Mouse (Mus musculus): ENCODE data around the gene Pcsk2. TPM values are rescaled to one million over a fixed set of nuclear protein-coding genes. Genes with fewer than 3 reads are reported as not detected.
A peak's percentile ranks its signal among the peaks of the same experiment; 100 is the strongest.

Pcsk2 gene
- polyA plus RNA-seq, 1 experiment from 2014 or later = 34.2 TPM

DNA sequence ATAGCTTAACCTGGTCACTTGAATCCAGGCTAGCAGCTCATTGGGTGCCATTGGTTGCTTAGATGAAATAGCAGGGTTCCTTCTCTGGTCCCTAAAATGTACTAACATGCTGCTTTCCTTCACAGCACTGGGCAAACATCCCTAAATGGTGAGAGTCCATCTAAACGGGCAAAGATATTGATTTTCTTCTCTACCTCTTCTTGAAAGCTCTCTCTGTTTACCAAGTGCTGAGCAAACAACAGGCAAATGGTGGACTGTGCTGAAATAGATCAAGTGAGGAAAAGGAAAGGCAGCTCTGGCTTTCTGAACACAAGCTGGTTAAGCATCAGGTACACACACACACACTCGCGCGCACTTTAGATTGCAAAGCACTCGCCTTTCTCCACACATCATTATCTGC is 120.8 kb downstream of the Pcsk2 start:
- H3K27ac ChIP-seq (replicated peaks; ENCODE audit: low read depth, low read length) = no peak overlapping the region
- no peaks in the 10 kb centered on the region for H3K4me1 ChIP-seq (ENCODE audit: control insufficient read depth, insufficient read depth, low read length)
- no peaks in the 10 kb centered on the region for H3K9me3 ChIP-seq (ENCODE audit: control insufficient read depth, low read length)
- H3K9ac ChIP-seq (replicated peaks; ENCODE audit: low read length) = no peak overlapping the region
- ATAC-seq (ENCODE audit: low FRiP score, low TSS enrichment) (no peak), DNase-seq (no peak)
- 94% methylated on average over 5 of the region's 5 CpGs for WGBS
- no peaks in the 10 kb centered on the region for H3K27me3 ChIP-seq (ENCODE audit: control insufficient read depth, insufficient read depth, low read length)
- no peak overlapping the region for H3K4me2 ChIP-seq (ENCODE audit: low read length)
- no peaks in the 10 kb centered on the region for H3K36me3 ChIP-seq (ENCODE audit: control insufficient read depth, insufficient read depth, low read length)
- H3K4me3 ChIP-seq (replicated peaks; ENCODE audit: low read depth, low read length) = no peak overlapping the region

DNA sequence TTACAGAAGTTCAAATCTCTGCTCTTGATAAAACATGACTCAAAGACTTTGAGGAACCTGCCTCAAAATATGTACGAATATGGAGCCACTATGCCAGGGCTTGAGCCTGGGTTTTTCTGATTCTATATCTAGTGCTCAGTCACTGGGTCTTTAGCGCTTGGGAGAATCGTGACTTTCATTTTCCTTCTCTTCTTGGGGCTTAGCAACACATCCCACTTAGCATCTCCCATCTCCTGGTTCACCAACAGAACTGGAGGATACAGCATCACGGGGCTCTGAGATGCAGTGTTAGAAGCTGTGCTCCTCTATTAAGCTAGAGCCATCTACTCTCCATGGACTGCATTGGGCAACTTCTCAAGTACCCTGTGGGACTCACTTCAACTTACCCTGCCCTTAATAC is 131.9 kb downstream of the Pcsk2 start:
- DNase-seq (no peak), ATAC-seq (ENCODE audit: low FRiP score, low TSS enrichment) (no peak)
- Histone ChIP-seq H3K4me1 (ENCODE audit: control insufficient read depth, insufficient read depth, low read length) (no peaks in the 10 kb centered on the region), H3K9ac (replicated peaks; ENCODE audit: low read length) (no peak overlapping the region), H3K4me3 (replicated peaks; ENCODE audit: low read depth, low read length) (no peak overlapping the region), H3K9me3 (ENCODE audit: control insufficient read depth, low read length) (no peaks in the 10 kb centered on the region), H3K27me3 (ENCODE audit: control insufficient read depth, insufficient read depth, low read length) (no peaks in the 10 kb centered on the region), H3K36me3 (ENCODE audit: control insufficient read depth, insufficient read depth, low read length) (no peaks in the 10 kb centered on the region), H3K4me2 (ENCODE audit: low read length) (no peak overlapping the region), H3K27ac (replicated peaks; ENCODE audit: low read depth, low read length) (no peak overlapping the region)
- WGBS = 91% methylated on average over 4 of the region's 4 CpGs

DNA sequence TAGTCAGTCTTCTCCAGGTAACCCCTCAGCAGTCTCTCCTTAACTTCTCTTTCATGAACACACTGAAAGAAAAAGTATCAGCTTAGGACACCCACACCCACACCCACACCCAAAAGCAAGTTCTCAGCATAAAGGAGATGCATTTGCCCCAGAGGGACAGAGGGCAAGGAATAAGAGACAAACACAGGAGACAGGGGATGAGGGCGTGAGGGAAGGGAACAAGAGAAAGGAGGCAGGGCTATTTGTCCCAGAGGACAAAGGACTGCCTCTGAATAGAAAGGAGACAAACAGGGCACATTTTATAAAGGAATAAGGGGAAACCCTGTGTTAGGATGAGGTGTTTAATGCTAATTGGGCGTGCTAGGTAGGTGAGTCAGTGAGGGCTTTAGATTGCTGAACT is 133.6 kb downstream of the Pcsk2 start:
- Histone ChIP-seq H3K27me3 (ENCODE audit: control insufficient read depth, insufficient read depth, low read length) (no peaks in the 10 kb centered on the region), H3K4me3 (replicated peaks; ENCODE audit: low read depth, low read length) (no peak overlapping the region), H3K4me1 (ENCODE audit: control insufficient read depth, insufficient read depth, low read length) (no peaks in the 10 kb centered on the region), H3K4me2 (ENCODE audit: low read length) (no peak overlapping the region), H3K9me3 (ENCODE audit: control insufficient read depth, low read length) (no peaks in the 10 kb centered on the region), H3K9ac (replicated peaks; ENCODE audit: low read length) (no peak overlapping the region), H3K27ac (replicated peaks; ENCODE audit: low read depth, low read length) (no peak overlapping the region), H3K36me3 (ENCODE audit: control insufficient read depth, insufficient read depth, low read length) (no peaks in the 10 kb centered on the region)
- no peak for ATAC-seq (ENCODE audit: low FRiP score, low TSS enrichment)
- DNase-seq = no peak
- WGBS = 41% methylated on average over 2 of the region's 2 CpGs

DNA sequence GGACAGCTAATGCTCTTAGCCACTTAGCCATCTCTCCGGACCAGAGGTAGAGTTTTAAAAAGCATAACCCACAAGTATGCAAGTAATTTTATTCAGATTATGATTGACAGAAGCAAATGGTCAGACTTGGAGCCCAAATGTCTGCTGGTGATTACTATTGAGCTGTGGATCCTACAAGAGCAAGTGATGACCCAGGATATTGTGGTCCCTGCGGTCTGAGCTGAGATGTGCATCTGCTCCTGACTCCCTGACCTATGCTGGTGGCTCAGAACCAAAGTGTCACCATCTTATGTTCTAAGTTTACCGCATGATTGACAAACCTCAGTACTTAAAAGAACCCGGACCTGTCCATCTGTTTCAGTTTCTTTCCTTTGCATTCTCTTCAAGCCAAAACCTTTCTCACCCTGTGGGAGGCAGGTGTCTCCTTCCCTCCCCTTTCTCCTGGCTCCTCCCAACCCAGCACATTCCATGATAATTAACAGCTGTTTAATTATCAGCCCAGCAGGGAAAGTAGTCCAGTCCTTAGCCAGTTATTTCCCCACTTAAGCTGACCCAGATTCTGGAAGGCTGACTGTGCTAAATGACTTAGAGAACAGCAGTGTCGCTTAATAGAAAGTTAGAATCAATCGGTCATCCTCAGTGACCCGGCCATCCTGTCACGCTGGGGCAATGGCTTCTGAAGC is 136.1 kb downstream of the Pcsk2 start:
- no peak overlapping the region for H3K4me3 ChIP-seq (replicated peaks; ENCODE audit: low read depth, low read length)
- H3K27ac ChIP-seq (replicated peaks; ENCODE audit: low read depth, low read length) = no peak overlapping the region
- no peaks in the 10 kb centered on the region for H3K36me3 ChIP-seq (ENCODE audit: control insufficient read depth, insufficient read depth, low read length)
- DNase-seq = no peak
- 77% methylated on average over 8 of the region's 8 CpGs for WGBS
- H3K4me2 ChIP-seq (ENCODE audit: low read length) = no peak overlapping the region
- H3K9ac ChIP-seq (replicated peaks; ENCODE audit: low read length) = no peak overlapping the region
- no peaks in the 10 kb centered on the region for H3K27me3 ChIP-seq (ENCODE audit: control insufficient read depth, insufficient read depth, low read length)
- H3K4me1 ChIP-seq (ENCODE audit: control insufficient read depth, insufficient read depth, low read length) = no peaks in the 10 kb centered on the region
- no peaks in the 10 kb centered on the region for H3K9me3 ChIP-seq (ENCODE audit: control insufficient read depth, low read length)
- ATAC-seq (ENCODE audit: low FRiP score, low TSS enrichment) = no peak

DNA sequence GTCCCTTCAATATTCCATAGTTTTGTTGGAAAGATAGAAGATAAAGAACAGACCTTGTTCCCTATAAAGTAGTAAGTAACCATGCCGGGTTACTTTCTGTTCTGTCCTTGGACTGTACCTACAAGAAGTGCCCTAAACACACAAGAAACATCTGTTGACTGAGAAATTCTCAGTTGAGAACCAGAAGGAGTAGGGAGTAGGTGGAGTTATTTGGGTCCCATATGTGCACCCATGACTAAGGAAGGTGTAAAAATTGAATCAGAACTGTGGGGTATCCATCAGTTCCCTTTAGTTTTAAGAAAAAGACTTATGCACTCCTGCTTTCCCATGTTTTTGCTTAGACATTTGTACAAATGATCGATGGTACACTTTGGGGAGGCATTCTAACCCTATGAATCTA is 137.6 kb downstream of the Pcsk2 start:
- WGBS = 97% methylated on average over 2 of the region's 2 CpGs
- H3K9me3 ChIP-seq (ENCODE audit: control insufficient read depth, low read length) = no peaks in the 10 kb centered on the region
- H3K27ac ChIP-seq (replicated peaks; ENCODE audit: low read depth, low read length) = no peak overlapping the region
- H3K4me3 ChIP-seq (replicated peaks; ENCODE audit: low read depth, low read length) = no peak overlapping the region
- no peak overlapping the region for H3K4me2 ChIP-seq (ENCODE audit: low read length)
- no peak for DNase-seq
- H3K9ac ChIP-seq (replicated peaks; ENCODE audit: low read length) = no peak overlapping the region
- no peaks in the 10 kb centered on the region for H3K27me3 ChIP-seq (ENCODE audit: control insufficient read depth, insufficient read depth, low read length)
- H3K4me1 ChIP-seq (ENCODE audit: control insufficient read depth, insufficient read depth, low read length) = no peaks in the 10 kb centered on the region
- ATAC-seq (ENCODE audit: low FRiP score, low TSS enrichment) = no peak
- H3K36me3 ChIP-seq (ENCODE audit: control insufficient read depth, insufficient read depth, low read length) = no peaks in the 10 kb centered on the region

DNA sequence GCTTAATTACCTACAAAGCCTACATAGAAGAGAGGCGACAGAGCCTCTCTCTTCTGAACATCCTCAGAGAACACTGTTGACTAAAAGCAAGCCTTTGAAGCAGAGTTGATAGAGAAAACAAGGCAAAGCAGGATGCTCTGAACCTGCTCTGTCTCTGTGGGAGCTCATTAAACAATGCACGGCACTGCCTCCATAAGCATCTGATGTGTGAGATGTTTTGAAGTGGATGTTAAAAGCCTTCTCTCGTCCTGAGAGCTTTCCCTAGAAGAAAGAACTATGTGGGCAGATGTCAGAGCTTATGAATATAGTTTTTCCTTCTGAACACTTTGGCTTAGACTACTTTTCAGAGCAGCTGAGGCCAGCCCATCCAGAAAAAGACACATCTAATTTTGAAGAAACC is 145.3 kb downstream of the Pcsk2 start:
- DNase-seq = peak; percentile 30
- H3K4me2 ChIP-seq (ENCODE audit: low read length) = no peak overlapping the region
- H3K9ac ChIP-seq (replicated peaks; ENCODE audit: low read length) = no peak overlapping the region
- H3K27me3 ChIP-seq (ENCODE audit: control insufficient read depth, insufficient read depth, low read length) = no peaks in the 10 kb centered on the region
- no peak overlapping the region for H3K4me3 ChIP-seq (replicated peaks; ENCODE audit: low read depth, low read length)
- peaks cover 14% of the 10 kb centered on the region; the same call in 1 of the 2 replicates for H3K36me3 ChIP-seq (ENCODE audit: control insufficient read depth, insufficient read depth, low read length)
- H3K27ac ChIP-seq (replicated peaks; ENCODE audit: low read depth, low read length) = no peak overlapping the region
- ATAC-seq (ENCODE audit: low FRiP score, low TSS enrichment) = no peak
- peaks cover 14% of the 10 kb centered on the region for H3K9me3 ChIP-seq (ENCODE audit: control insufficient read depth, low read length)
- WGBS = 55% methylated on average over 3 of the region's 3 CpGs
- peaks cover 6% of the 10 kb centered on the region; the same call in 1 of the 2 replicates for H3K4me1 ChIP-seq (ENCODE audit: control insufficient read depth, insufficient read depth, low read length)

DNA sequence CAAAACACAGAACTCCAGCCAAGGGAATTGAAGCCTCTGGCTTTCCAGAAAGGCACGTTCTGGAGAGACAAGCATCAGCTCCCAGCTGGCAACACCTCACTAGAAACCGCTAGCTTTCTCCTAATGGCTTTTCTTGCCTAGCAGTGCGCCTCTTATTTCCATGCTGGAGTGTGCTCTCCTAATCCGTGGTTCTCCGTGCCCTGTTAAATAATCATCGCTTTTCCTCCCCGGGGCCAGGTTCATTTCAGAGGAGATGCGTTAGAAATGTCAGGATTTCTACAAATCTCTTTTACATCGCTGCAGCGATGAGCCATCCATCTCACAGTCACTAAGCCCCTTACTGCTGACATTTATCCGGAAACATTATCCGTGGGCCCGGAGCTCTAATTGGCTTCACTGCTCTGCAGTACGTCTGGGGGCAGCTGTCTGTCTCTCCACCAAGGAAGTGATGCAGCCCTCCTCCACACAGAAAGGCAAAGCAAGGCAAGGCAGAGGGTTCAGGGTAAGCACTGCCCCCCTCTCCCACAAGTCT is 150.1 kb downstream of the Pcsk2 start:
- ATAC-seq (ENCODE audit: low FRiP score, low TSS enrichment) (peak; percentile 53), DNase-seq (peak; percentile 72)
- H3K4me1 ChIP-seq (ENCODE audit: control insufficient read depth, insufficient read depth, low read length) = peaks cover 11% of the 10 kb centered on the region; the same call in 1 of the 2 replicates
- H3K9ac ChIP-seq (replicated peaks; ENCODE audit: low read length) = no peak overlapping the region
- H3K36me3 ChIP-seq (ENCODE audit: control insufficient read depth, insufficient read depth, low read length) = peaks cover 10% of the 10 kb centered on the region; the same call in 1 of the 2 replicates
- H3K27me3 ChIP-seq (ENCODE audit: control insufficient read depth, insufficient read depth, low read length) = no peaks in the 10 kb centered on the region
- H3K9me3 ChIP-seq (ENCODE audit: control insufficient read depth, low read length) = peaks cover 14% of the 10 kb centered on the region
- H3K4me2 ChIP-seq (ENCODE audit: low read length) = peak overlapping the region; percentile 22
- no peak overlapping the region for H3K4me3 ChIP-seq (replicated peaks; ENCODE audit: low read depth, low read length)
- 33% methylated on average over 14 of the region's 14 CpGs for WGBS
- peak overlapping the region; percentile 80 for H3K27ac ChIP-seq (replicated peaks; ENCODE audit: low read depth, low read length)

DNA sequence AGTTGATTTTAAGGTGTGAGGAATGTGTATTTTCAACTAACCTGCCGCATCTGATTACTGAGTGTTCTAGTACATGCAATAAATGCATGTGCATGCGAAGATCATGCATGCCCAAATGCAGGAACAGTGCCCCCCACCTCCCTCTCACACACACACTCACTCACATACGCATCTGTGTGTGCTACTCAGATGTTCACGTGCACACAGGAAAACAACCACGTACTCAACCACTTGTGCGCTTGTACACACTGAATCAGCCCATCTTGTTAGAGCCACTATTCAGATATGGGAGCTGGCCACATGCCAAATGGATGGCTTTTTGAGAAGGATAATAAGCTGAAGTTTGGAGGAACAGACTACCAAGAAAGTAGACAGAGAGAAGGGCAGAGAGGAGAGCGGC is 150.7 kb downstream of the Pcsk2 start:
- peaks cover 10% of the 10 kb centered on the region; the same call in 1 of the 2 replicates for H3K36me3 ChIP-seq (ENCODE audit: control insufficient read depth, insufficient read depth, low read length)
- no peak overlapping the region for H3K4me3 ChIP-seq (replicated peaks; ENCODE audit: low read depth, low read length)
- DNase-seq = no peak
- ATAC-seq (ENCODE audit: low FRiP score, low TSS enrichment) = no peak
- peaks cover 14% of the 10 kb centered on the region for H3K9me3 ChIP-seq (ENCODE audit: control insufficient read depth, low read length)
- 89% methylated on average over 7 of the region's 7 CpGs for WGBS
- H3K9ac ChIP-seq (replicated peaks; ENCODE audit: low read length) = no peak overlapping the region
- H3K4me2 ChIP-seq (ENCODE audit: low read length) = no peak overlapping the region
- H3K4me1 ChIP-seq (ENCODE audit: control insufficient read depth, insufficient read depth, low read length) = peaks cover 11% of the 10 kb centered on the region; the same call in 1 of the 2 replicates
- H3K27ac ChIP-seq (replicated peaks; ENCODE audit: low read depth, low read length) = peak overlapping the region; percentile 80
- H3K27me3 ChIP-seq (ENCODE audit: control insufficient read depth, insufficient read depth, low read length) = no peaks in the 10 kb centered on the region

DNA sequence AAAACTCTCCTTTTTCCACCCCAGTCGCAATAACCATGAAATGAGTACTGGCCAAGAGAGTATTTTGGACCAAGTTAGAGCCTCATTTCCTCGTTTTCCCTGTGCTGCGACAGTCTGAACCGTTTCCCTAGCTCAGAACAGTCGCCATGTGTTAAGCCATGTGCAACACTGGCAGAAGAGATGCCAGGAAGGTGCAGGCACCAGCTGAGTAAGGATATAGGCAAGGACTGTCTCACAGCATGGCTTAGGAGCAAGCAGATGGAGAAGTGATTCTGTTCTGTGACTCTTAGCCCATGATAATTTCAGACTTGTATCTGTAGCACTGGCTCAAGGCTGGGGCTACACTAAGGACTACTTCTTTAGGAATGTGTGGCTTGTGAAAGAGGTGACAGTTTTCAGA is 155.2 kb downstream of the Pcsk2 start:
- H3K36me3 ChIP-seq (ENCODE audit: control insufficient read depth, insufficient read depth, low read length) = no peaks in the 10 kb centered on the region
- no peaks in the 10 kb centered on the region for H3K27me3 ChIP-seq (ENCODE audit: control insufficient read depth, insufficient read depth, low read length)
- H3K4me1 ChIP-seq (ENCODE audit: control insufficient read depth, insufficient read depth, low read length) = peaks cover 6% of the 10 kb centered on the region; the same call in 1 of the 2 replicates
- ATAC-seq (ENCODE audit: low FRiP score, low TSS enrichment) (no peak), DNase-seq (no peak)
- H3K4me3 ChIP-seq (replicated peaks; ENCODE audit: low read depth, low read length) = no peak overlapping the region
- no peak overlapping the region for H3K4me2 ChIP-seq (ENCODE audit: low read length)
- no peak overlapping the region for H3K27ac ChIP-seq (replicated peaks; ENCODE audit: low read depth, low read length)
- WGBS = 83% methylated on average over 5 of the region's 5 CpGs
- H3K9me3 ChIP-seq (ENCODE audit: control insufficient read depth, low read length) = no peaks in the 10 kb centered on the region
- H3K9ac ChIP-seq (replicated peaks; ENCODE audit: low read length) = no peak overlapping the region
